Mouse (Mus musculus): ENCODE data around the gene Camta2. TPM values are rescaled to one million over a fixed set of nuclear protein-coding genes. Genes with fewer than 3 reads are reported as not detected.

The Camta2 gene
- polyA plus RNA-seq, 1 experiment from 2014 or later = 9.2 TPM

DNA sequence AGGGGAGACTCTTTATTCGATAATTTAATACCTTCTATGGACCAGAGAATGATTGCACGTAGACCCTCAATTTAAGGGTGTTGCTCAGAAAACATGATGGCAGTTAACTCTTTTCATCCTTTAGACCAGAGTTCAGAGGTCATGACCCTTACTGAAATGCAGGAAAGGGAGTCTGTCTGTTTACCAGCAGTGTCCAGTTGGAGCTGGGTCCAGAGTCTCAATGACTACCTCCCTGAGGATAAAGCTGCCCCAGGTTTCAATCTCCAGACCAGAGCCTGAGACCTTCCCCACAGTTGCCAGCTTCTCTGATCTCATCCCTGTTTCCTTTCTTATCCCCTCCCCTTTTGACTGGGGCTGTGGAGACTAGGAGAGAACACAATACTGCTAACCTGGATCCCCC, 9.3 kb downstream of the Camta2 start:
- Histone ChIP-seq H3K36me3 (ENCODE audit: insufficient read depth, low read length) (peaks cover 41% of the 10 kb centered on the region), H3K9ac (ENCODE audit: low read depth, low read length) (no peak overlapping the region), H3K4me1 (replicated peaks; ENCODE audit: insufficient read depth, low read length) (no peaks in the 10 kb centered on the region), H3K4me3 (replicated peaks; ENCODE audit: low read depth, low read length) (no peak overlapping the region), H3K4me2 (ENCODE audit: low read length) (no peak overlapping the region), H3K27me3 (ENCODE audit: insufficient read depth, low read length) (no peaks in the 10 kb centered on the region), H3K27ac (no peak overlapping the region), H3K9me3 (replicated peaks; ENCODE audit: low read length) (no peaks in the 10 kb centered on the region)
- TF ChIP-seq CTCF (IDR thresholded peaks at IDR 0.05; ENCODE audit: low read depth) = no peak
- WGBS = 62% methylated on average over 2 of the region's 2 CpGs
- DNase-seq (ENCODE audit: low spot score) = no peak
- no peak for ATAC-seq (replicated peaks; ENCODE audit: low FRiP score, low read depth)

DNA sequence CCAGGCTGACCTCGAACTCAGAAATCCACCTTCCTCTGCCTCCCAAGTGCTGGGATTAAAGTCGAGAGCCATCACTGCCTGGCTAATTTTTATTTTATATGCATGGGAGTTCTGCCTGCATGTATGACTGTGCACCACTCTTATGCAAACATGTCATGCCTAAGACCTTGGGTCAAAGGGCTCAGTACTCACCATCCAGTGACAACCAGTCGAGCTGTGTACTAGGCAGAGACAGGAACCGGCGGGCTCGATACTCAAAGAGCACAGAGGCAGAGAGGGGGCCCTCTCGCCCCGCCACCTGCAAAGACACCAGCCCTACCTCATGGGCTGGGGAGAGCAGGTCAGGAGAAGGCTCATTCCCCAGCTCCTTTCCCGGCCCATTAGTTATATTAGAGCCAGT, 9.8 kb downstream of the Camta2 start:
- H3K36me3 ChIP-seq (ENCODE audit: insufficient read depth, low read length) = peaks cover 36% of the 10 kb centered on the region
- ATAC-seq (replicated peaks; ENCODE audit: low FRiP score, low read depth) = no peak
- H3K9me3 ChIP-seq (replicated peaks; ENCODE audit: low read length) = no peaks in the 10 kb centered on the region

DNA sequence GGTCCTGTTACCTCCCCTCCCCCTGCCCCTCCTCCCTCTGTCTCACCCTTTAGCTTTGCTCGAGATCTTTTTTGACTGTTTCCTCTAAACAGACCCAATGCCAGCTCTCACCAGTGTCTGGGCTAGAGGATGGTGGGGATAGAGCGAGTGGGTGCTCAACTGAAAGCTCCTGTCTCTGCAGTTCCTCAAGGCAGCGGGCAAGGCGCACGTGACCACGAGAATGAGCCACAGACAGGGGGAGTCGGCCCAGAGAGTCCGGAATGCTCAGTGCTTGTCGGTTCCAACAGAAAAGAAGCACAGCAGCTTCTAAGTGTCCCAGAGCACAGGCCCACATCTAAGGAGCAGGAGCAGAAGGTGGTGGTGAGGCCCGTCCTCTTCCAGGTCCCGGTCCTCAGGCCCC, 13.4 kb downstream of the Camta2 start:
- Histone ChIP-seq H3K27me3 (ENCODE audit: insufficient read depth, low read length) (no peaks in the 10 kb centered on the region), H3K4me3 (replicated peaks; ENCODE audit: low read depth, low read length) (no peak overlapping the region), H3K9me3 (replicated peaks; ENCODE audit: low read length) (no peaks in the 10 kb centered on the region), H3K27ac (no peak overlapping the region), H3K4me2 (ENCODE audit: low read length) (no peak overlapping the region), H3K36me3 (ENCODE audit: insufficient read depth, low read length) (peaks cover 29% of the 10 kb centered on the region), H3K4me1 (replicated peaks; ENCODE audit: insufficient read depth, low read length) (no peaks in the 10 kb centered on the region), H3K9ac (ENCODE audit: low read depth, low read length) (no peak overlapping the region)
- no peak for TF ChIP-seq CTCF (IDR thresholded peaks at IDR 0.05; ENCODE audit: low read depth)
- DNase-seq (ENCODE audit: low spot score) (no peak), ATAC-seq (replicated peaks; ENCODE audit: low FRiP score, low read depth) (no peak)
- 71% methylated on average over 11 of the region's 11 CpGs for WGBS

More for the DNA sequence above, 9.8 kb downstream of the Camta2 start:
- Histone ChIP-seq H3K4me1 (replicated peaks; ENCODE audit: insufficient read depth, low read length) (no peaks in the 10 kb centered on the region), H3K4me2 (ENCODE audit: low read length) (no peak overlapping the region), H3K27me3 (ENCODE audit: insufficient read depth, low read length) (no peaks in the 10 kb centered on the region), H3K9ac (ENCODE audit: low read depth, low read length) (no peak overlapping the region), H3K4me3 (replicated peaks; ENCODE audit: low read depth, low read length) (no peak overlapping the region), H3K27ac (no peak overlapping the region)
- no peak for TF ChIP-seq CTCF (IDR thresholded peaks at IDR 0.05; ENCODE audit: low read depth)
- WGBS = 81% methylated on average over 9 of the region's 9 CpGs
- no peak for DNase-seq (ENCODE audit: low spot score)

DNA sequence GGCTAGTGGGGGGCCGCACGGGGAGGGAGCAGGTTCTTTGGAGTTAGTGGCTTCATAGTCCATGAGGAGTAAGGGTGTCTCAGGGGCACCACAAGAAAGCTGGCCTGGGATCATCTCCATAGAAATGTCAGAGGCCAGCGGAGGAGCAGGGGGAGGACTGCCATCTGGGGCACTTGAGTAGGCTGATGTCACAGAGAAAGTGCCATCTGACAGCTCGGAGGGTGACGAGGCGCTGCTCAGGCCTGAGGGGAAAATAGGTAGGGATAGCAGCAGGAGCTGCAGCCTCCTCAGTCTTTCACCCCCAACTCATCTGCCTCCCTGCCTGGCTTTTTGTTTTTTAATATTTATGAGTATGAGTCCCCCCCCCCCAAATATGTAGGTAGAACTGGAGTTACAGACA, 13.9 kb downstream of the Camta2 start:
- TF ChIP-seq CTCF (IDR thresholded peaks at IDR 0.05; ENCODE audit: low read depth) = no peak
- Histone ChIP-seq H3K4me3 (replicated peaks; ENCODE audit: low read depth, low read length) (no peak overlapping the region), H3K4me1 (replicated peaks; ENCODE audit: insufficient read depth, low read length) (no peaks in the 10 kb centered on the region), H3K9me3 (replicated peaks; ENCODE audit: low read length) (no peaks in the 10 kb centered on the region), H3K27me3 (ENCODE audit: insufficient read depth, low read length) (no peaks in the 10 kb centered on the region), H3K36me3 (ENCODE audit: insufficient read depth, low read length) (peaks cover 24% of the 10 kb centered on the region), H3K4me2 (ENCODE audit: low read length) (no peak overlapping the region), H3K27ac (no peak overlapping the region), H3K9ac (ENCODE audit: low read depth, low read length) (no peak overlapping the region)
- WGBS = 86% methylated on average over 6 of the region's 6 CpGs
- ATAC-seq (replicated peaks; ENCODE audit: low FRiP score, low read depth) (no peak), DNase-seq (ENCODE audit: low spot score) (no peak)

DNA sequence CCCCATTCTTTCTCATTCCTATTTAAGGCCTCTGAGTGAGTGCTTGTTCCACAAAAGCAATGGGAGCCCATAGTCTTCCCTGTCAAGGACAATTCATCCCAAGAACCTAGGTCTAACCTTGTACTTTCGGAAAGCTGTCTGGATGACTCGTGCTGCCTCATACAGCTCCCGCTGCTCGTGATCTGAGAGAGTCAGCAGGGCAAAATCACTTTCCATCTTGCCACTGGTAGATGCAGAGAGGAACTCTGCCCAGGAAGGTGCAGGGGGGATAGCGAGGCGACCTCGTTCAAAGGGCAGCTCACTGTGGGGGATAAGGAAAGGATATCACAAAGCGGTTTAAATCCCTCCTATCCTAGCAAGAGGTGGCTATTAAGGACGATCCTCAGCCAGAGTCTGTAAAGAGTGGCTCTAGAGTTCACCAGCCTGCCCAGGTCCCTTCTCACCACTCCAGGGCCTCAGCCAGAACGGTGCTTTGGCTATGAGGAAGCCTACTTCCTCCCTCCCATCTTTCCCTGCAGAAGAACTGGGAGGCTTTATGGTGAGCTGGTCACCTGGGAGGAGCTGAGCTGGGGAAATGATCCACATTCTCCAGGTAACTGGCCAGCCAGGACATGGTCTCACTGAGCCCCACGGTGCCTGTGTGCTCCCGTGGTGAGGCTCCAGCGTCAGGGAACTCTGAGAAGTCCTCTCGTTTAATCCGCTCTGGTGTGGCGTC, 16.4 kb downstream of the Camta2 start:
- 85% methylated on average over 16 of the region's 16 CpGs for WGBS
- no peak overlapping the region for H3K4me3 ChIP-seq (replicated peaks; ENCODE audit: low read depth, low read length)
- DNase-seq (ENCODE audit: low spot score) (no peak), ATAC-seq (replicated peaks; ENCODE audit: low FRiP score, low read depth) (no peak)
- H3K9me3 ChIP-seq (replicated peaks; ENCODE audit: low read length) = no peaks in the 10 kb centered on the region
- H3K4me2 ChIP-seq (ENCODE audit: low read length) = peak overlapping the region; percentile 96; the same call in 1 of the 2 replicates
- H3K27ac ChIP-seq = no peak overlapping the region
- no peak for TF ChIP-seq CTCF (IDR thresholded peaks at IDR 0.05; ENCODE audit: low read depth)
- H3K27me3 ChIP-seq (ENCODE audit: insufficient read depth, low read length) = no peaks in the 10 kb centered on the region
- no peak overlapping the region for H3K9ac ChIP-seq (ENCODE audit: low read depth, low read length)
- H3K36me3 ChIP-seq (ENCODE audit: insufficient read depth, low read length) = peaks cover 17% of the 10 kb centered on the region; the same call in 1 of the 2 replicates
- H3K4me1 ChIP-seq (replicated peaks; ENCODE audit: insufficient read depth, low read length) = peaks cover 7% of the 10 kb centered on the region

DNA sequence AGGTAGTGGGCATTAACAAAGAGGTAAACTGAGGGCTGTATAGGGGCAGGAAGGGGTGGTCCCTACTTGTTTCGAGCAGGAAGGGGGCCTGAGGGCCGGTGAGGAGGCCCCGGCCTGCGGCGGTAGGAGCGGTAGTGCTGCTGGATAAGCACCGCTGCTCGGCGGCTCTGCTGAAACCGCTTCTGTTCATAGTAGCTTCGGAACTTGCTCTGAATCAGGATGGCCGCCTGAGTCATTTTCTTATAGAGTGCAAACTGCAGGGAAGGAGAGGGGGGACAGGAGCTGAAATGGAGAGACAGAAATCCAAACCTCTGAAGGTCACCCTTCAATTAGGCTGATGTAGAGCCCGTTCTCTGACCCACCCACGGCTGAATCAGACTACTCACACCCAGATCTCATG, 17.4 kb downstream of the Camta2 start:
- Histone ChIP-seq H3K36me3 (ENCODE audit: insufficient read depth, low read length) (peaks cover 9% of the 10 kb centered on the region; the same call in 1 of the 2 replicates), H3K9ac (ENCODE audit: low read depth, low read length) (peak overlapping the region; percentile 73), H3K4me3 (replicated peaks; ENCODE audit: low read depth, low read length) (peak overlapping the region; percentile 63), H3K27ac (peak overlapping the region; percentile 98), H3K4me1 (replicated peaks; ENCODE audit: insufficient read depth, low read length) (peaks cover 7% of the 10 kb centered on the region), H3K27me3 (ENCODE audit: insufficient read depth, low read length) (no peaks in the 10 kb centered on the region), H3K9me3 (replicated peaks; ENCODE audit: low read length) (no peaks in the 10 kb centered on the region), H3K4me2 (ENCODE audit: low read length) (peak overlapping the region; percentile 96)
- 38% methylated on average over 14 of the region's 14 CpGs for WGBS
- ATAC-seq (replicated peaks; ENCODE audit: low FRiP score, low read depth) (no peak), DNase-seq (ENCODE audit: low spot score) (no peak)
- TF ChIP-seq CTCF (IDR thresholded peaks at IDR 0.05; ENCODE audit: low read depth) = no peak
